Mouse (Mus musculus) embryonic fibroblast, embryonic 13.5 days (primary cell): ENCODE data around the gene Arpp19.

Experiments used
- CTCF ChIP-seq: IDR thresholded peaks from 2 replicates; pipeline ENCODE4 v1.5.1; 2011; ENCODE audit warnings: mild to moderate bottlenecking, control low read depth, low read length, moderate library complexity, borderline replicate concordance; ENCODE audit not compliant: insufficient read depth
- POLR2A ChIP-seq: IDR thresholded peaks from 2 replicates; pipeline ENCODE4 v1.6.1; 2011; ENCODE audit warnings: low read depth, mild to moderate bottlenecking, control low read depth, low read length, moderate library complexity

DNA sequence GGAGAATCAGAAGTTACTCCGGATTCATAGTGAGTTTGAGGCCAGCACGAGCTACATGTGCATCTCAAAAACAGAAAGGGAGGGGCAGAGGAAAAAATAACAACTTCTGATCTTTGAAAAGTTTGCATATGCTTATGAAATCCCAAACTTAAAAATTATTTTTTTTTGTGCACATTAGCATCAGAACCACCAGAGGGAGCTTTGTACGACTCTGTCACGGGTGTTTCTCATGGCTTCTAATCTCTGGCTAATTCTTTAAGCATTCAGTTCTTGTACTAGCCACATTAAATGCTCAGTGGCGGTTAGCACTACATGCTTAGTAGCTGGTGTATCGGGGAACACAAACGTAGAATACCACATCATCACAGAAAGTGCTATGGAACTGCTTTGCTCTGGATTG lies 4.3 kb upstream of the Arpp19 start:
- TF ChIP-seq CTCF (no peak), POLR2A (no peak)
